Mouse (Mus musculus): Measurements from ENCODE around the gene Zbtb18. TPM values are rescaled to one million over a fixed set of nuclear protein-coding genes. Genes with fewer than 3 reads are reported as not detected.

Gene Zbtb18
- 54.1 and 66.7 TPM in 2 replicates for polyA plus RNA-seq (2021; fragmentation: Nextera tagmentation)
- long read RNA-seq, experiment 1, full-length matches to known transcripts, result 78 of 79 reads
- long read RNA-seq, experiment 1, partial matches to known transcripts, result 0 of 79 reads
- long read RNA-seq, experiment 1, other reads (novel, unspliced or antisense), result 1 of 79 reads
- long read RNA-seq, experiment 2, full-length matches to known transcripts, result 34 of 34 reads
- long read RNA-seq, experiment 2, partial matches to known transcripts, result 0 of 34 reads
- long read RNA-seq, experiment 2, other reads (novel, unspliced or antisense), result 0 of 34 reads

GRCm38 (mm10) chr1:177442196-177442808 is at the start of gene Zbtb18:
Zbtb18 (plus strand) TSS chr1:177442351.

Other genes with a start within 250 kb of the Zbtb18 start
- 18.7 and 20.2 TPM in 2 replicates for gene Akt3, start 184.1 kb upstream of the Zbtb18 start, polyA plus RNA-seq (2021; fragmentation: Nextera tagmentation)

Data from layer of hippocampus, adult 6 months (tissue).